Mouse (Mus musculus) myocyte (in vitro differentiated cells): ENCODE measurements around the gene Cxcl12.

Source experiments
- MAX ChIP-seq: IDR thresholded peaks from one replicate; pipeline ENCODE4 v1.6.1; 2011; ENCODE audit warnings: low read depth, mild to moderate bottlenecking, control low read depth
- MYOD1 ChIP-seq, 3 experiments: IDR thresholded peaks; one replicate each; pipeline ENCODE4 v1.6.1; 2011; ENCODE audit warnings: control low read depth in 2 of 3, low read depth in 2 of 3, mild to moderate bottlenecking in 2 of 3, moderate library complexity in 1 of 3; ENCODE audit not compliant: insufficient read length in 2 of 3, control insufficient read depth in 1 of 3

DNA sequence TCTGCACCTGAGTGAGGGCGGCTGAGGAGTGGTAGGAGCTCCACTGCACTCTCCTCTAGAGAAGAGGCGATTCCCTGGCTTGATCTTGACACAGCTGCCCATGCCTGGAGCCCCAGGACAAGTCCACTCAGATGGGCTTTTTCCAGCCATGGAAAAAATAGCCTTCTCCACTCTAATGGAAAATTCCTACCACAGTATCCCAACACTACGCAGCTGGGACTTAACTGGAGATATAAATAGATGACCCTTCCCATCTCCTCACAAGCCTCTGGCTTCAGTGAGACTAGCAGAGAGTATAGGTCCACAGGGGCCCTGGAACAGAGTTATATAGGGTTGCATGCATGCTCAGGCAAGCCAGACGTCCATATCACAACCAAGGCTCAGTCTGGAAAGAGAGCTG is 33.8 kb upstream of the Cxcl12 start:
- no peak for TF ChIP-seq MAX
- no peak for TF ChIP-seq MYOD1 (IDR thresholded peaks at IDR 0.05; ENCODE audit: control insufficient read depth in 1 of 3, insufficient read length in 2 of 3, low read depth in 2 of 3)
